Mouse (Mus musculus) adrenal gland, adult 18-20 months (tissue): ENCODE data around the gene Adamts6. TPM values are rescaled to one million over a fixed set of nuclear protein-coding genes. Genes with fewer than 3 reads are reported as not detected.
A peak's percentile ranks its signal among the peaks of the same experiment; 100 is the strongest.

ENCODE experiments used
- DNase-seq, 2 experiments: peaks; one replicate each; pipeline ENCODE4 v3.0.0; 2021 to 2022; ENCODE audit warnings: low spot score in 2 of 2
- total RNA-seq, 2 experiments: library from RNA; stranded (reverse); gene quantifications; 1 replicate in 1 of 2; 2 replicates in 1 of 2; pipeline ENCODE4 v1.2.3; 2021

Gene Adamts6
- total RNA-seq, 2 experiments from 2014 or later: 1.5 to 2.0 TPM

DNA sequence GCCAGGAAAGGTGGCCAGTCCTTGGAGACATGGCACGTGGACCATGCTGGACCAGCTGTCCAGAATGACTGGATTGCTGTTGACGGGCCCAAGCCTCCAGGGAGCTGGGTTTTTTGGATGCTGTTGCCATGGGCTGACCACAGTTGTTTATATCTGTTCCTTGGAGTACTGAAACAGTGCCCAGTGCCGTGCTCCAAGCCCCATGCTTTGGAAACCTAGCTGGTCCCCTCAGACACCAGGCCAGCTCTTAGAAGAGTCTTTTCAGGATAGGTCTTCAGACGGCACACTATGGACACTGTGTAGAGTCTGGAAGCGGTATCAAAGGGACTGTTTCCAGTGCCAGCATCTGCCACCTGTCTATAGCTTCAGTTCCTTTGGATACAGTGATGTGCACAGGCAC, 223.1 kb downstream of the Adamts6 start:
- no peak for DNase-seq

DNA sequence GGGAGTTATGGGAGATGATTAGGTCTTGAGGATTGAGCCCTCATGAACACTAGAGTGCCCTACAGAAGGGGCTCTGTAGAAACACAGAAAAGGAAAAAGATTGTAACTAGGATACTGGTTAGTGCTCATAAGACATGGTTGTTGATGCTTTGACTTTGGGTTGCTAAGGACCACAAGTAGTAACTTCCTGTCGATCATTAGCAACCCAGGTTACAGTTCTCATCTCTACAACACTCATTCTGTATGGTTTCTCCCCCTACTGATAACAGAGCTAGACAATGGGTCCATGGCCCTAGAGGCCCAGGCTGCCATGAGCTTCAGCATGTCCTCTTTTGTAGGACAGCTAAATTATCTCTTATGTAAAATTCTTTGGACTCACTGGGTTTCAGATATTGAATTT, 227.4 kb downstream of the Adamts6 start:
- DNase-seq: no peak

- DNase-seq: no peak
Observed at GRCm38 (mm10) chr13:104516146-104516545, 228.5 kb downstream of the Adamts6 start.

DNA sequence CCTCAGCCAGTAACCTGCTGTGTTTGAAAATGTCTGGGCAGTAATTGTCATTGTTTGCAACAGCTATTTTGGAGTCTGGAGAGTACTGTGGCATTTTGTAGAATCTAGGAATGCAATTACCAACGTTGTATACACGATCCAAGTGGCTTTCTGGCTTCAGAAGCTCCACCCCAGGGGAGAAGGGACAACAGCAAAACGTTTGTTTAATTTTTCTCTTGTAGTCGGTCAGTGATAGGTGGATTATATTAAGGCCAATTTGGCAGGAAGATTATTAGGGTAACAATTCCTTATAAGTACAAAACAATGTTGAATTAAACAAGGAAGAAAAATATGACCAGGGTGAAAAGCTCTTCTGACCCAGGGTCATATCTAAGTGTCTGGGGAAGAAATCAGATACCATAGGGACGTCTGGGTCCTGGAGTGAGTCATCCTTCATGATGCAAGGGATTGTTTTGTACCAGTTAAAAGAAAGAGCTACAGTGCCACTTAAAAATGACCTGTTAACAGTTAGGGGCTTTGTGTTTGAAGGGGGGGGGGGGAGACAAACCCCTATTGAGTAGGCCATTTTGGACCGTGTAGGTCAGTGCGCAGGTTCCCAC, 229.2 kb downstream of the Adamts6 start:
- DNase-seq: no peak

- DNase-seq: no peak
Observed at GRCm38 (mm10) chr13:104517638-104518311, 230.1 kb downstream of the Adamts6 start.

- DNase-seq: peak; percentile 71 to 76
Observed at GRCm38 (mm10) chr13:104518312-104519005, 230.8 kb downstream of the Adamts6 start.

DNA sequence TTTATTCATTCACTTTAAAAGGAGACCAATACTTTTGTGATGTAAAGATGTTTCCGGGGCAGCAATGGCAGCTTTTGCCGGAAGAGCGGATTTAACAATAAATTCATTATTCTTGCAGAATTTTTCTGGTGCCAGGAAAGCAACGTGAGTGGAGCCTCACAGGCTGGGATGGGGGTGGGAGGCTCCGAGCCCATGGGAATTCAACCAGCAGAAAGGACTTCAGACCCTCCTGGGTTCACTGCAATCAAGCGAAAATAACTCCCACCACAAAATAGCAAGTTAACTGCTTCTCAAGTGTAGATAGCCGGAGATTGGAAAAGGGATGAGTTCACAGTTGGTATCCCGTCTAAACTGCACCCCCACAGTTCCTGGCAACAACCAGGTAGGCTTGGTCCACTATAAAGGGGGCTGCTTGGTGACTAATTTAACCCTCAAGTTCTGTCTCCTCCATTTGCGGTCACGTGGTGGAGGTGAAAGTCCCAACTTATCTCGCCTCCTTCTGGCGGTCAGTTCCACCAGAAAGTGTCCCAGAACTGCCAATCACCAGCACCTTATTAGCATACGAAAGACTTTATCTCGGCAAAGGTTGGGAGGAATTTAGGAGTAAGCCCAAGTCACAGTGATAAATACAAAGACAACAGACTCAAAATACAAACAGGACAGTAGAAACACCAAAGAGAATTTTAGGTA, 231.5 kb downstream of the Adamts6 start:
- DNase-seq: no peak

GRCm38 (mm10) chr13:104519981-104520380, 232.3 kb downstream of the Adamts6 start:
- DNase-seq: no peak

GRCm38 (mm10) chr13:104520461-104520860, 232.8 kb downstream of the Adamts6 start:
- no peak for DNase-seq

- DNase-seq: no peak
Observed at GRCm38 (mm10) chr13:104521532-104521931, 233.9 kb downstream of the Adamts6 start.

DNA sequence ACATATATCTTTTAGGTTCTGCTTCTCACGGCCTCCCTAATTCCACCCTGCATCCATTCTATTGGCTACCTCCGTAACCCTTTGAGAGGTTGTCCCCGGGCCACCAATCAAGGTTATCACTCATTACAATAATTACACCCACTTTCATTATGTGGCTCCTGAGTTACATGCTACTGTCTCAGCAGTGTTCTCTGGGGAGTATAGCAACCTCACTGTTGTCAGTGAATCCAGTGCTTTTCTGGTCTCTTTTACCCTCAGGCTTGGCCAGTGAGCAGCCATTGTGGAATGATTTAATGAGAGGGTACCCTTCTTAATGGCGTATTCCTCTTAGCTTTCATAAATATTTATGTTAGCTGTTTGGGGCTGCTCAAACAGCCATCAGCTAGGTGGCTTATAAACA, 238.0 kb downstream of the Adamts6 start:
- no peak for DNase-seq

- DNase-seq: no peak
Observed at GRCm38 (mm10) chr13:104529238-104529637, 241.6 kb downstream of the Adamts6 start.

GRCm38 (mm10) chr13:104531841-104532240, 244.2 kb downstream of the Adamts6 start:
- DNase-seq: no peak

GRCm38 (mm10) chr13:104532723-104533122, 245.1 kb downstream of the Adamts6 start:
- DNase-seq: no peak

- DNase-seq: no peak
Observed at GRCm38 (mm10) chr13:104533806-104534495, 246.3 kb downstream of the Adamts6 start.

DNA sequence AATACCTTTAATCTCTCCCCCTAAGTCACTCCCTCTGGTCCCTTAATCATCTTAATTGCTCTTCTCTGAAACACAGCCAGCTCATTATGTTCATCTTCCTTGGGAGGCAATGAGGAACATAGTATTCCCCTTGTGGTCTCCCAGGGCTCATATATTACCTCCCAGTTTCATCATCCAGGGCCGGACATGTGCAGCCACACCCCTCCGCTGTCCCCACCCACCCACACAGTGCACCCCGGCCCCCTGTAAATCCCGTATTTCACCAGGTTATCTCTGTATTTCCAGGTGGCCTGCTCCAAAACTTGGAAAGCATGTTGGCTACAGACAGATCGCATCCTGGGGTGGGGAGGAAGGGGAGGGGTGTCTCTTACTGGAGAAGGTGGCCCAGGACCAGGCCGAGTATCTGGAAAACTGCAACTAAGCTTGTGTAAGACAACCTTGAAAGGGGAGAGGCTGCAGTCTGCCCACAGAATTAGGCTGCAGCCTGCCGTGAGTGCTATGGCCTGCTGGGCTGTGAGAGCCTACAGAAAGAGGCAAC, 253.3 kb downstream of the Adamts6 start:
- no peak for DNase-seq

DNA sequence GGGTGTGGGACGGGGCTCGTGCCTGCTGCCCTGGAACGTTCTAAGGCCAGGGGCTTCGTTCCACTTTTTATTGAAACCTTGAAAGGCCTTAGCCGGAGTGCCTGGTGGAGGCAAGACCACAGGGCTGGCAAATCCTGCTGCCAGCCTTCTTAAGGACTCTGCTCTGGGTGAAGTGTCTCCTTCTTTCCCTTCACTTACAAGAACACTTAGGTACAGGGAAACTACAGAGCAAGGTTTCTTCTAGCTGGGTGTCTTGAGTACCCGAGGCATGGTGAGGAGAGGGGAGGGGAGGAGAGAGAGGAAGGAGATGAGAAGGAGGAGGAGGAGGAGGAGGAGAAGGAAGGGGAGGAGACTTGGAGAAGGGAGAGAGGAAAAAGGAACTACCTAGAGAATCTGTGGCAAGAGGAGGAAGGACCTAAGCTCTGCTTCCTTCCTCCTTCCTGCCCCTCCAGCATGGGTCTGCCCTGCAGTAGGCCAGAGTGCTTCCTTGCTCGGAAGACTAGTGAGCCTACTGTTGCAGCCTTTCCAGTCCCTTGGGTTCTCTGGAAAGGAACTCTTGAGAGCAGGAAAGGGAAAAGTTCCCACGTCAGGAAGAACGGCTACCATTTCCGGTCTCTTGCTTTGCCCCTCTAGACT, 254.6 kb downstream of the Adamts6 start:
- no peak for DNase-seq

DNA sequence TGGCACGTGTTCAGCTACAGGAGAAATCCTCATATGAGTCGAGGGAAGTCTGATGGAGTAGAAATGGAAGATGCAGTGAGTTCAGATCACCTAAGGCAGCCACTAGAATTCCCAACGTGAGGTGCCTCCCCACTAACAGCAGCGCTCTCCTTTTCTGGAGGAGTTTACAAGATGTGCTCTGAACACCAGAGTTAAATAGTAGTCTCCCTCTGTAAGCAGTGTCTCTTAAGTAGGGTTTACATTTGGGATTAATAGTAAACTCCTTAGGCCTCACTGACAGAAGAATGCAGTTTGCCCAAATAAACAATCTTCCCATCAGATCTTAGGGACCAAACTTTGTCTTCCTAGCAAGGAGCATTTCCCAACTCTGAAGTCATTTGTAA, 255.1 kb downstream of the Adamts6 start:
- no peak for DNase-seq
